Mouse (Mus musculus): ENCODE data around the gene Bcat1. TPM values are rescaled to one million over a fixed set of nuclear protein-coding genes. Genes with fewer than 3 reads are reported as not detected.

Gene Bcat1
- polyA plus RNA-seq, 1 experiment, result 84.2 TPM

- no peak overlapping the region for H3ac ChIP-seq (ENCODE audit: control insufficient read depth, insufficient read length)
- peaks cover 100% of the 10 kb centered on the region for H3K79me2 ChIP-seq (ENCODE audit: control insufficient read depth, insufficient read depth)
- no peaks in the 10 kb centered on the region for H3K27me3 ChIP-seq (ENCODE audit: control insufficient read depth, insufficient read depth, insufficient read length)
- H3K4me3 ChIP-seq, result no peak overlapping the region
- peaks cover 4% of the 10 kb centered on the region for H3K36me3 ChIP-seq (ENCODE audit: control insufficient read depth, insufficient read depth)
- no peak overlapping the region for H3K4me2 ChIP-seq (ENCODE audit: low read depth)
- no peak for TF ChIP-seq MYOG (IDR thresholded peaks at IDR 0.05; ENCODE audit: control insufficient read depth in 1 of 3, insufficient read depth in 1 of 3, insufficient read length in 2 of 3, low read depth in 2 of 3)
- TF ChIP-seq USF1 (IDR thresholded peaks at IDR 0.05; ENCODE audit: low read depth), result no peak
- TF ChIP-seq MAX (IDR thresholded peaks at IDR 0.05; ENCODE audit: low read depth), result no peak
- TF ChIP-seq CEBPB (IDR thresholded peaks at IDR 0.05; ENCODE audit: insufficient read depth, poor library complexity, severe bottlenecking), result no peak
- TF ChIP-seq E2F4 (IDR thresholded peaks at IDR 0.05; ENCODE audit: insufficient read depth), result no peak
- TF ChIP-seq MYOD1 (IDR thresholded peaks at IDR 0.05; ENCODE audit: control insufficient read depth in 1 of 3, insufficient read length in 2 of 3, low read depth in 2 of 3), result no peak
- TF ChIP-seq TCF3 (IDR thresholded peaks at IDR 0.05; ENCODE audit: insufficient read length, low read depth), result no peak
- TF ChIP-seq REST (IDR thresholded peaks at IDR 0.05; ENCODE audit: insufficient read depth, insufficient read length), result no peak
- TF ChIP-seq SRF (IDR thresholded peaks at IDR 0.05; ENCODE audit: control insufficient read depth, insufficient read length, low read depth), result no peak
- no peak for TF ChIP-seq TCF12 (IDR thresholded peaks at IDR 0.05; ENCODE audit: insufficient read depth, poor library complexity, severe bottlenecking)
- no peak for TF ChIP-seq POLR2AphosphoS2 (IDR thresholded peaks at IDR 0.05; ENCODE audit: insufficient read length, low read depth)
- no peak for TF ChIP-seq POLR2A (IDR thresholded peaks at IDR 0.05; ENCODE audit: insufficient read length, low read depth)
Measured at GRCm38 (mm10) chr6:145064104-145064503, 11.9 kb downstream of the Bcat1 start.

- TF ChIP-seq TCF12 (IDR thresholded peaks at IDR 0.05; ENCODE audit: insufficient read depth, poor library complexity, severe bottlenecking) (no peak), CEBPB (IDR thresholded peaks at IDR 0.05; ENCODE audit: insufficient read depth, poor library complexity, severe bottlenecking) (no peak), MYOG (IDR thresholded peaks at IDR 0.05; ENCODE audit: control insufficient read depth in 1 of 3, insufficient read depth in 1 of 3, insufficient read length in 2 of 3, low read depth in 2 of 3) (no peak), POLR2AphosphoS2 (IDR thresholded peaks at IDR 0.05; ENCODE audit: insufficient read length, low read depth) (no peak), USF1 (IDR thresholded peaks at IDR 0.05; ENCODE audit: low read depth) (no peak), REST (IDR thresholded peaks at IDR 0.05; ENCODE audit: insufficient read depth, insufficient read length) (no peak), MYOD1 (IDR thresholded peaks at IDR 0.05; ENCODE audit: control insufficient read depth in 1 of 3, insufficient read length in 2 of 3, low read depth in 2 of 3) (no peak), E2F4 (IDR thresholded peaks at IDR 0.05; ENCODE audit: insufficient read depth) (no peak)
- no peaks in the 10 kb centered on the region for H3K27me3 ChIP-seq (ENCODE audit: control insufficient read depth, insufficient read depth, insufficient read length)
- peaks cover 100% of the 10 kb centered on the region for H3K79me2 ChIP-seq (ENCODE audit: control insufficient read depth, insufficient read depth)
- H3K4me3 ChIP-seq, result no peak overlapping the region
- H3K4me2 ChIP-seq (ENCODE audit: low read depth), result no peak overlapping the region
- H3ac ChIP-seq (ENCODE audit: control insufficient read depth, insufficient read length), result no peak overlapping the region
- H3K36me3 ChIP-seq (ENCODE audit: control insufficient read depth, insufficient read depth), result peaks cover 4% of the 10 kb centered on the region
Measured at GRCm38 (mm10) chr6:145063212-145063868, 12.6 kb downstream of the Bcat1 start.

GRCm38 (mm10) chr6:145062763-145063162 is 13.2 kb downstream of the Bcat1 start:
- Histone ChIP-seq H3K79me2 (ENCODE audit: control insufficient read depth, insufficient read depth) (peaks cover 100% of the 10 kb centered on the region), H3K36me3 (ENCODE audit: control insufficient read depth, insufficient read depth) (peaks cover 8% of the 10 kb centered on the region), H3K27me3 (ENCODE audit: control insufficient read depth, insufficient read depth, insufficient read length) (no peaks in the 10 kb centered on the region), H3K4me2 (ENCODE audit: low read depth) (no peak overlapping the region), H3ac (ENCODE audit: control insufficient read depth, insufficient read length) (no peak overlapping the region), H3K4me3 (no peak overlapping the region)
- TF ChIP-seq POLR2A (IDR thresholded peaks at IDR 0.05; ENCODE audit: insufficient read length, low read depth), result no peak
- TF ChIP-seq MYOG (IDR thresholded peaks at IDR 0.05; ENCODE audit: control insufficient read depth in 1 of 3, insufficient read depth in 1 of 3, insufficient read length in 2 of 3, low read depth in 2 of 3), result peak in 1 of 3 experiments; percentile 5
- no peak for TF ChIP-seq TCF3 (IDR thresholded peaks at IDR 0.05; ENCODE audit: insufficient read length, low read depth)
- no peak for TF ChIP-seq SRF (IDR thresholded peaks at IDR 0.05; ENCODE audit: control insufficient read depth, insufficient read length, low read depth)
- TF ChIP-seq E2F4 (IDR thresholded peaks at IDR 0.05; ENCODE audit: insufficient read depth), result no peak

GRCm38 (mm10) chr6:145061361-145061760 is 14.6 kb downstream of the Bcat1 start:
- H3K4me3 ChIP-seq, result no peak overlapping the region
- no peak for TF ChIP-seq CEBPB (IDR thresholded peaks at IDR 0.05; ENCODE audit: insufficient read depth, poor library complexity, severe bottlenecking)
- peaks cover 18% of the 10 kb centered on the region for H3K36me3 ChIP-seq (ENCODE audit: control insufficient read depth, insufficient read depth)
- peaks cover 97% of the 10 kb centered on the region for H3K79me2 ChIP-seq (ENCODE audit: control insufficient read depth, insufficient read depth)
- no peaks in the 10 kb centered on the region for H3K27me3 ChIP-seq (ENCODE audit: control insufficient read depth, insufficient read depth, insufficient read length)
- no peak overlapping the region for H3ac ChIP-seq (ENCODE audit: control insufficient read depth, insufficient read length)
- H3K4me2 ChIP-seq (ENCODE audit: low read depth), result no peak overlapping the region

GRCm38 (mm10) chr6:145056102-145056501 is 19.9 kb downstream of the Bcat1 start:
- Histone ChIP-seq H3K79me2 (ENCODE audit: control insufficient read depth, insufficient read depth) (peaks cover 94% of the 10 kb centered on the region), H3ac (ENCODE audit: control insufficient read depth, insufficient read length) (no peak overlapping the region), H3K36me3 (ENCODE audit: control insufficient read depth, insufficient read depth) (peaks cover 18% of the 10 kb centered on the region), H3K27me3 (ENCODE audit: control insufficient read depth, insufficient read depth, insufficient read length) (no peaks in the 10 kb centered on the region), H3K4me2 (ENCODE audit: low read depth) (no peak overlapping the region), H3K4me3 (no peak overlapping the region)
- TF ChIP-seq TCF12 (IDR thresholded peaks at IDR 0.05; ENCODE audit: insufficient read depth, poor library complexity, severe bottlenecking) (no peak), POLR2AphosphoS2 (IDR thresholded peaks at IDR 0.05; ENCODE audit: insufficient read length, low read depth) (no peak), SRF (IDR thresholded peaks at IDR 0.05; ENCODE audit: control insufficient read depth, insufficient read length, low read depth) (no peak), E2F4 (IDR thresholded peaks at IDR 0.05; ENCODE audit: insufficient read depth) (no peak), CEBPB (IDR thresholded peaks at IDR 0.05; ENCODE audit: insufficient read depth, poor library complexity, severe bottlenecking) (no peak), POLR2A (IDR thresholded peaks at IDR 0.05; ENCODE audit: insufficient read length, low read depth) (no peak), USF1 (IDR thresholded peaks at IDR 0.05; ENCODE audit: low read depth) (no peak), MAX (IDR thresholded peaks at IDR 0.05; ENCODE audit: low read depth) (no peak), MYOD1 (IDR thresholded peaks at IDR 0.05; ENCODE audit: control insufficient read depth in 1 of 3, insufficient read length in 2 of 3, low read depth in 2 of 3) (no peak), TCF3 (IDR thresholded peaks at IDR 0.05; ENCODE audit: insufficient read length, low read depth) (no peak)

All from myocyte (in vitro differentiated cells).